Mouse (Mus musculus): Measurements from ENCODE around the gene Rsbn1l.

DNA sequence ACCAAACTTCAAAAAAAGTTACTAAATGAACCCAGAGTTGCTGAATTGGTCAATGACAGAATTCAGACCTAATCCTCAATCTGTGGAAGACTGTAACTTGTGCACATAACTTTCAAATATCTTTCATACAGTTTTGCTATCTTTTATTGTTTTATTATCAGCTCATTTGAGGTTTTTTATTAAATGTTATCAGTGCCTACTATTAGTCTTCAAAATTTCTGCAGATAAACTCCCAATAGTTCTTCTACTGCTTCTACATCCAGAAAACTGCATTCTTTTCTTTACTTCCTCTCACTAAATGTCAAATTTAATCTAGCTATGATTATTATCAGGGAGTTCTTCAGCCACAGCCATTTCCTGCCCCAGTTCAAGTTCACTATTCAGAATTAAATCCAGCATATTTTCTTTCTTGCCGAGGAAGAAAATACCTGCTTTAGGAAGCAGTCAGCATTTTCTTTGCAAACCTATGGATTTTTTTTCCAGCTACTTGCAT is 79.2 kb downstream of the Rsbn1l start:
- TF ChIP-seq CTCF (IDR thresholded peaks at IDR 0.05; ENCODE audit: control insufficient read depth, insufficient read depth, insufficient replicate concordance, low read depth, low read length): no peak
- no peak for TF ChIP-seq POLR2A (IDR thresholded peaks at IDR 0.05; ENCODE audit: control insufficient read depth, low read depth, low read length)
